Mouse (Mus musculus) spleen, adult 2 months (tissue): ENCODE results near the gene Wfikkn2.

ENCODE experiments used
- CTCF ChIP-seq: fragments of 200-500 bp; IDR thresholded peaks from 2 replicates; pipeline ENCODE4 v1.5.1; 2011; ENCODE audit warnings: mild to moderate bottlenecking, inconsistent platforms; ENCODE audit not compliant: insufficient read depth, insufficient read length, insufficient replicate concordance; ENCODE audit errors: extremely low read depth
- POLR2A ChIP-seq: fragments of 200-500 bp; IDR thresholded peaks from 2 replicates; pipeline ENCODE4 v1.6.1; 2011; ENCODE audit warnings: low read depth, low read length, inconsistent platforms

GRCm38 (mm10) chr11:94212997-94213396 lies 32.8 kb downstream of the Wfikkn2 start:
- TF ChIP-seq POLR2A: no peak
- TF ChIP-seq CTCF: no peak
